10 mouse cellular contexts compared by ENCODE assay signal in genomic region chr16:11317324-11317723, GRCm38 (mm10). TPM values are rescaled to one million over a fixed set of nuclear protein-coding genes. Genes with fewer than 3 reads are reported as not detected.
DNase-seq lines count a peak whose midpoint lies in the region; ATAC-seq lines count a peak whose summit lies in the region.
"Had no signal": no experiment of that assay in that cellular context is flagged by ENCODE, and none has a peak within 500 bp of the region (broad histone marks: within the 10 kb centered on the region; RNA-seq: fewer than 3 reads in every experiment).

No protein-coding gene starts in this region.

- DNase-seq in layer of hippocampus, adult 9-11 months = peak; percentile 61
- DNase-seq in layer of hippocampus, adult 9-10 months (ENCODE audit: low spot score) = no peak
- DNase-seq in embryo, embryonic 10 days (ENCODE audit: low spot score) = peak; percentile 60
- no peak for DNase-seq in cerebellum, postnatal 4 days (ENCODE audit: low spot score in 2 of 2)
- no peak for DNase-seq in midbrain, embryonic 11.5 days (ENCODE audit: low spot score, missing footprints)

- no peak overlapping the region for H3K9ac ChIP-seq in midbrain, embryonic 11.5 days (ENCODE audit: low read length)
- H3K9ac ChIP-seq: hindbrain, embryonic 15.5 days had no signal

- no peaks in the 10 kb centered on the region for H3K27me3 ChIP-seq in midbrain, embryonic 11.5 days (ENCODE audit: control insufficient read depth, insufficient read depth, low read length)
- H3K27me3 ChIP-seq: hindbrain, embryonic 15.5 days had no signal

- ATAC-seq in granulocyte monocyte progenitor cell, adult 5-6 weeks (replicated peaks; ENCODE audit: poor library complexity, severe bottlenecking) = peak; percentile 96
- ATAC-seq in neutrophil, adult 5-6 weeks (ENCODE audit: extremely low read depth, insufficient number of reproducible peaks, low FRiP score, poor library complexity, severe bottlenecking) = peak; percentile 52; the same call in 1 of the 2 replicates
- ATAC-seq in midbrain, embryonic 11.5 days (ENCODE audit: low FRiP score) = no peak

- H3K4me2 ChIP-seq in midbrain, embryonic 11.5 days = no peak overlapping the region
- H3K4me2 ChIP-seq: hindbrain, embryonic 15.5 days had no signal

- H3K27ac ChIP-seq in midbrain, embryonic 11.5 days (ENCODE audit: low read depth, low read length) = no peak overlapping the region
- H3K27ac ChIP-seq: hindbrain, embryonic 15.5 days had no signal

- no peaks in the 10 kb centered on the region for H3K36me3 ChIP-seq in midbrain, embryonic 11.5 days (ENCODE audit: control insufficient read depth, insufficient read depth, low read length)
- H3K36me3 ChIP-seq: hindbrain, embryonic 15.5 days had no signal

- no peaks in the 10 kb centered on the region for H3K4me1 ChIP-seq in midbrain, embryonic 11.5 days (ENCODE audit: control insufficient read depth, insufficient read depth, low read length)

- WGBS in midbrain, embryonic 11.5 days = 67% methylated on average over 6 of the region's 6 CpGs

- H3K4me3 ChIP-seq in midbrain, embryonic 11.5 days (ENCODE audit: low read depth, low read length) = no peak overlapping the region
- H3K4me3 ChIP-seq: erythroblast, embryonic 14.5 days; hindbrain, embryonic 15.5 days had no signal

- no peaks in the 10 kb centered on the region for H3K9me3 ChIP-seq in midbrain, embryonic 11.5 days (ENCODE audit: control insufficient read depth, low read length)
- H3K9me3 ChIP-seq: hindbrain, embryonic 15.5 days had no signal

RNA-seq across cellular contexts. Expression of gene Tnfrsf17, which starts 3.7 kb away (rescaled TPM):
- not detected in 2 replicates for total RNA-seq in granulocyte monocyte progenitor cell, adult 5-6 weeks (2014; fragmentation: Nextera tagmentation)
- total RNA-seq in granulocyte monocyte progenitor cell, adult 5-6 weeks (2017) = not detected in 2 replicates
- total RNA-seq in neutrophil, adult 5-6 weeks (2017) = 1.5 TPM in 1 of 2 replicates, not detected in the other
- polyA plus RNA-seq in midbrain, embryonic 11.5 days (2014; fragmentation: Nextera tagmentation; extraction: Ambion mirVana) = not detected in 2 replicates
- polyA plus RNA-seq: erythroblast, embryonic 14.5 days; liver, embryonic 16.5 days had no signal

RNA-seq across cellular contexts. Expression of gene Snx29, which starts 5.4 kb away (rescaled TPM):
- total RNA-seq in granulocyte monocyte progenitor cell, adult 5-6 weeks (2014; fragmentation: Nextera tagmentation) = 14.1 and 21.2 TPM in 2 replicates
- 7.8 and 10.8 TPM in 2 replicates for total RNA-seq in granulocyte monocyte progenitor cell, adult 5-6 weeks (2017)
- 123 and 135 TPM in 2 replicates for total RNA-seq in neutrophil, adult 5-6 weeks (2017)
- 7.1 and 10.0 TPM in 2 replicates for polyA plus RNA-seq in midbrain, embryonic 11.5 days (2014; fragmentation: Nextera tagmentation; extraction: Ambion mirVana)

Comparison
In these comparisons a context has a peak if more than half of its experiments do, and no peak if none do; other contexts are left out.
1. DNase-seq: peak in layer of hippocampus, adult 9-11 months (single experiment) and embryo, embryonic 10 days (single experiment); none in layer of hippocampus, adult 9-10 months (single experiment), cerebellum, postnatal 4 days (0 of 2) and midbrain, embryonic 11.5 days (single experiment).